Mouse (Mus musculus): ENCODE measurements around the gene Tcn2. TPM values are rescaled to one million over a fixed set of nuclear protein-coding genes. Genes with fewer than 3 reads are reported as not detected.

Tcn2 gene
- polyA plus RNA-seq, 1 experiment from 2014 or later, result 28.6 TPM

DNA sequence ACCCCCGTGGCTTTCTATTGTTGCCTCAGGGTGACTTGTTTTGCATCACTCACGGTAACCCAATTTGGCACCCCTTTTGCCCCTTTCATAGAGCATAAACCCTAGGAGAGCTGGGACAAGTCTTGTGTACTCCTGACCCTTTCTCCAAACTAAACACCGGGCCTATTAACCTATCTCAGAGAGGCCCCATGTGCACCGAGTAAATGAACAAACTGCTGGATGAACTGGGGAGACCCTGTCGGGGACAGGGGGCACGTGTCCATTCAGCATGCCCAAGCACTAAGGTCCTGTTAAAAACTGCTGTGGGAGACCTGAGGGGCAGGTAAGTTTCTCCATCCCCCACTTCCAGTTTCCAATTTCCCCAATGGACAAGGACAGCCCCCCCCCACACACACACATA, 1.0 kb downstream of the Tcn2 start:
- ATAC-seq (ENCODE audit: insufficient read depth), result no peak
- Histone ChIP-seq H3K9ac (no peak overlapping the region; the same call in 1 of the 2 replicates), H3K4me1 (replicated peaks) (peaks cover 21% of the 10 kb centered on the region; the same call in 1 of the 2 replicates), H3K9me3 (replicated peaks) (no peaks in the 10 kb centered on the region), H3K4me3 (replicated peaks) (peak overlapping the region; percentile 57), H3K36me3 (replicated peaks) (no peaks in the 10 kb centered on the region), H3K27me3 (no peaks in the 10 kb centered on the region), H3K27ac (replicated peaks) (no peak overlapping the region), H3K4me2 (peak overlapping the region; percentile 69)
- 39% methylated on average over 6 of the region's 6 CpGs for WGBS (ENCODE audit: insufficient replicate concordance)

DNA sequence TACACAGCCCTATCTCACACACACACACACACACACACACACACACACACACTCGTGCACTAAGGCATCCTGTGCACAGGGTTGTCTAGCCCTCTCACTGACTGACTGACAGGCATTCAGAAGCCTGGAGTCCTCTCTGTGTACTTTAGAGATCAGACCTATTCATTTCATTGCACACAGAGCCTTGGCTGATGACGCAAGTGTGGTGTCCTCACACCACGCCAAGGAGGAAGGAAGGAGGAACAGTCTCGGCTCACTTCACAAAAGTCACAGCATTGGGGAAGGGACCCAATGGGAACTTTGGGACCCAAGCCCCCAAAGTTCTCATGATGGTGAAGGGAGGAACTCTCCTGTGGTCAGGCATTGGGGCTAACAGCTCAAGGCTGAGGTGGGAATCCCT, 1.9 kb downstream of the Tcn2 start:
- no peak overlapping the region for H3K9ac ChIP-seq
- no peak overlapping the region; the same call in 1 of the 2 replicates for H3K27ac ChIP-seq (replicated peaks)
- peaks cover 21% of the 10 kb centered on the region; the same call in 1 of the 2 replicates for H3K4me1 ChIP-seq (replicated peaks)
- no peak overlapping the region for H3K4me3 ChIP-seq (replicated peaks)
- H3K4me2 ChIP-seq, result 0 out of 2 replicates have a peak overlapping the region, but pooled peaks have one; percentile 69
- H3K36me3 ChIP-seq (replicated peaks), result no peaks in the 10 kb centered on the region
- no peak for ATAC-seq (ENCODE audit: insufficient read depth)
- 23% methylated on average over 4 of the region's 4 CpGs for WGBS (ENCODE audit: insufficient replicate concordance)
- no peaks in the 10 kb centered on the region for H3K9me3 ChIP-seq (replicated peaks)
- H3K27me3 ChIP-seq, result no peaks in the 10 kb centered on the region

DNA sequence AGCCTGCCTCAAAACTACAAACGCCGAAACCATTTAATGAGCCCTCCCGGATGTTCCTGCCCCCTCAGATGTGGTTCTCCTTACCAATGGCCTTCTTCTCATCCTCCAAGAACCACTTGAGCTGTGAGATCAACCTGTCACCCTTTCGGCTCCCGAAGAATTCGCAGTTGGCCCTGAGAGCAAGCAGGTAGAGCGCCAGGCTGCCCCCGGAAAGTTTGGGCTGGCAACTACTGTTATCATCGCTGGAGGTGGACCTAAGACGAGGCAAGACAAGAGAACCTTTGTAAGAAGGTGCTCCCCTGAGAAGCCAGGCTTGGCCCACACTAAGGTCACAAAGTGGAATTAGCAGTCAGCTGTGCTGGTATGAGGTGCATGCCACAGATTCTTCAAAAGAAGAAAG, 6.0 kb downstream of the Tcn2 start:
- Histone ChIP-seq H3K9me3 (replicated peaks) (no peaks in the 10 kb centered on the region), H3K4me1 (replicated peaks) (peaks cover 6% of the 10 kb centered on the region; the same call in 1 of the 2 replicates), H3K27me3 (no peaks in the 10 kb centered on the region), H3K36me3 (replicated peaks) (peaks cover 4% of the 10 kb centered on the region; the same call in 1 of the 2 replicates), H3K27ac (replicated peaks) (no peak overlapping the region), H3K4me2 (no peak overlapping the region), H3K4me3 (replicated peaks) (no peak overlapping the region), H3K9ac (no peak overlapping the region)
- ATAC-seq (ENCODE audit: insufficient read depth), result no peak
- WGBS (ENCODE audit: insufficient replicate concordance), result 71% methylated on average over 10 of the region's 10 CpGs

DNA sequence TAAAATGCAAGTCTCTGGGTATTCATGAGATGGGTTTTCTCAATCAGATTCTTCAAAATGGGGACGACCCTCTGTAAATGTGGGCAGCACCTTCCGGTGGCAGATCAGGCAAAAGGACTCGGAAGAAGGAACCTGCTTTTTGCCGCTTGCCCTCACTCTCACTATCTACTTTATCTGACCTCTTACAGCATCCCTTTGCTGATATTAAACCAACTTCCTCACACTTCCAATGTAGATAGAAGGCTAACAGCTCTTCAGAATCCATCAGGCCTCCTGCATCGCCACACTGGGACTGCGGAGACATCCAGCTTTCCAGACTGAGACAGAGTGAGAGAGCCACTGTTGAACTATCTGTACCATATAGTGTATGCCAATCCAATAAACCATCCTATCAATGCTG, 9.2 kb downstream of the Tcn2 start:
- H3K27ac ChIP-seq (replicated peaks), result no peak overlapping the region
- H3K27me3 ChIP-seq, result no peaks in the 10 kb centered on the region
- no peaks in the 10 kb centered on the region for H3K4me1 ChIP-seq (replicated peaks)
- ATAC-seq (ENCODE audit: insufficient read depth), result no peak
- peaks cover 4% of the 10 kb centered on the region; the same call in 1 of the 2 replicates for H3K36me3 ChIP-seq (replicated peaks)
- H3K9ac ChIP-seq, result no peak overlapping the region
- 73% methylated on average over 6 of the region's 6 CpGs for WGBS (ENCODE audit: insufficient replicate concordance)
- H3K4me3 ChIP-seq (replicated peaks), result no peak overlapping the region
- no peaks in the 10 kb centered on the region for H3K9me3 ChIP-seq (replicated peaks)
- H3K4me2 ChIP-seq, result no peak overlapping the region

DNA sequence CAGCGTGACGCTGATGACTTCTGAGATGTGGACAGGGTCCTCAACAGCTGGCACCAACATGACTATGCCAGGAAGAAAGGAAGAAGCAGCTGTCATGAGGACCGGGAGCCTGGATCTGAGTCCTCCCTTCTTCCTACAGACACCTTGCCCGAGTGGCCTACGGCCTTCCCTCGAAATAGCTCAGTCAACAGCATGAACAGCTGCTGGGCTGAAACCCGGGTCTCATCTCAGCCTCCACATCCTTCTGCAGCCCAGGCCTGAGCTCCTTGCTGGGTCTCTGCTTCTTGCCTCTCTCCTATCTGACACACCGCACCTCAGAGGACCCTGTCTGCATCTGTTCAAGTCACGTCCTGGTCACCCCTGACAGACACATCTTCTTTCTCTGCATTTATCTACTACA, 9.8 kb downstream of the Tcn2 start:
- Histone ChIP-seq H3K9me3 (replicated peaks) (no peaks in the 10 kb centered on the region), H3K27ac (replicated peaks) (no peak overlapping the region), H3K4me1 (replicated peaks) (no peaks in the 10 kb centered on the region), H3K27me3 (no peaks in the 10 kb centered on the region), H3K9ac (no peak overlapping the region), H3K4me3 (replicated peaks) (no peak overlapping the region), H3K4me2 (no peak overlapping the region), H3K36me3 (replicated peaks) (peaks cover 4% of the 10 kb centered on the region; the same call in 1 of the 2 replicates)
- WGBS (ENCODE audit: insufficient replicate concordance), result 76% methylated on average over 9 of the region's 9 CpGs
- ATAC-seq (ENCODE audit: insufficient read depth), result no peak

DNA sequence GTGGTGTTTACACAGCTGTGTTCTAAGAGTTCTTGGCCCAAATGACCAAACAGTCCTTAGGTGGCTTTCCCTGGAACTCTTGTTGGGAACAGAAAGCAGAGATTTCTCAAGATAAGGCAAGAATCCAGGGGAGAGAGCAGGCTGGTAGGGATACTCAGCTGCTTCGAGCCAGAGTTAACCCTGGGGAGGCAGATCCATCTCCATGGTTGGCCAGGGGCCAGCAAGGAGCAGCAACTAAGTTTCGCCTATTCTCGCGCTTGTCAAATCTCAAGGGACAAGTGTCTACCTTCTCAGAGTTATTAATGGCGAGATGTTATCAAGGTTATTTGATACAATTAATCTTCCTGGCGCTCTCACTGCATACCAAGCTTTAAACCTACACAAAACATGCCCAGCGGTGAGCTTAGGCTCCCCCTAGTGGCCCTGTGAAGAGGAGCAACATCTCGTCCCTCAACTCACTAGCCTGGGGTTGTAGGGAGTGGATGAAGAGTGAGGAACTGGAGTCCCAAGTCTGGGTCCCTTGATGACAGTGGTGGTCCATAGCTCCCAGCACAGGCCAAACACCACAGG, 10.6 kb downstream of the Tcn2 start:
- Histone ChIP-seq H3K4me2 (no peak overlapping the region), H3K36me3 (replicated peaks) (peaks cover 4% of the 10 kb centered on the region; the same call in 1 of the 2 replicates), H3K9ac (no peak overlapping the region), H3K4me3 (replicated peaks) (no peak overlapping the region), H3K27ac (replicated peaks) (no peak overlapping the region), H3K9me3 (replicated peaks) (no peaks in the 10 kb centered on the region), H3K27me3 (no peaks in the 10 kb centered on the region), H3K4me1 (replicated peaks) (no peaks in the 10 kb centered on the region)
- WGBS (ENCODE audit: insufficient replicate concordance), result 38% methylated on average over 8 of the region's 8 CpGs
- ATAC-seq (ENCODE audit: insufficient read depth), result no peak

DNA sequence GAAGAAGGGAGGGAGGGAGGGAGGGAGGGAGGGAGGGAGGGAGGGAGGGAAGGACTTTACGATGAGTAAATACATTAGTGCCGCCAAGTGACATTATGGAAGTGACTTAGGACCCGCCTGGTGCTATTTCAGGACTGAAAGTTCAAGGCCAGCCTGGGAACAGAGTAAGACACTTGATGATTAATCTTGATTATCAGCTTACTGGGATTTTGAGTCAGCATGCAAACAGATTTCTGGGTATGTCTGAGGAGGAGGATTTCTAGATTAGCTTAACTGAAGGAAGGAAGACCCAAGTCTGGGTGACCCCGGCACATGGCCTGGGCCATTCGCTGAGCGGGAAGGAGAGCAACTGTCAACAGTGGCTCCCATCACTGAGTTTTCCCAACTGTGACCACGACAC, 11.5 kb downstream of the Tcn2 start:
- H3K36me3 ChIP-seq (replicated peaks), result peaks cover 4% of the 10 kb centered on the region; the same call in 1 of the 2 replicates
- peaks cover 8% of the 10 kb centered on the region; the same call in 1 of the 2 replicates for H3K27me3 ChIP-seq
- H3K9ac ChIP-seq, result no peak overlapping the region
- whole genome bisulfite sequencing (ENCODE audit: insufficient replicate concordance), result 76% methylated on average over 7 of the region's 7 CpGs
- H3K4me2 ChIP-seq, result no peak overlapping the region
- H3K27ac ChIP-seq (replicated peaks), result no peak overlapping the region
- no peaks in the 10 kb centered on the region for H3K9me3 ChIP-seq (replicated peaks)
- no peak for ATAC-seq (ENCODE audit: insufficient read depth)
- H3K4me1 ChIP-seq (replicated peaks), result no peaks in the 10 kb centered on the region
- no peak overlapping the region for H3K4me3 ChIP-seq (replicated peaks)

DNA sequence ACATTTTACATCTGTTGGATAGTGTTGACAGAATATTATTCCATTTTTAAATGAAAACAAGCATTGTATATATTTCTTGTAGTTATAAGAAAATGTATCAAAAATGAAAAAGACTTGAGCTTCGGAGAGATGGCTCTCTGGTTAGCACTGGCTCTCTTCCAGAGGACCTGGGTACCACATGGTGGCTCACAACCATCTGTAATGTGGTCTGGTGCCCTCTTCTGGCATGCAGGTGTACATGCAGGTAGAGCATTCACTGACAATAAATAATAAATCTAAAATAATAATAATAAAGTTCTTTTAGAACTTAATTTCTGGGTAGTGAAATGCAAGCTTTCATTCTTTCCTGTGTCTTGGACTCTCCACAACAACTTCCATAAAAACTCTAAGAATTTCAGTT, 13.2 kb downstream of the Tcn2 start:
- H3K27me3 ChIP-seq, result peaks cover 25% of the 10 kb centered on the region
- H3K4me1 ChIP-seq (replicated peaks), result peaks cover 7% of the 10 kb centered on the region
- ATAC-seq (ENCODE audit: insufficient read depth), result no peak
- H3K36me3 ChIP-seq (replicated peaks), result peaks cover 4% of the 10 kb centered on the region; the same call in 1 of the 2 replicates
- H3K9me3 ChIP-seq (replicated peaks), result no peaks in the 10 kb centered on the region
- no peak overlapping the region for H3K9ac ChIP-seq
- H3K4me2 ChIP-seq, result no peak overlapping the region
- H3K27ac ChIP-seq (replicated peaks), result no peak overlapping the region
- H3K4me3 ChIP-seq (replicated peaks), result no peak overlapping the region
- WGBS (ENCODE audit: insufficient replicate concordance), result 26% methylated on average over 1 of the region's 1 CpGs

DNA sequence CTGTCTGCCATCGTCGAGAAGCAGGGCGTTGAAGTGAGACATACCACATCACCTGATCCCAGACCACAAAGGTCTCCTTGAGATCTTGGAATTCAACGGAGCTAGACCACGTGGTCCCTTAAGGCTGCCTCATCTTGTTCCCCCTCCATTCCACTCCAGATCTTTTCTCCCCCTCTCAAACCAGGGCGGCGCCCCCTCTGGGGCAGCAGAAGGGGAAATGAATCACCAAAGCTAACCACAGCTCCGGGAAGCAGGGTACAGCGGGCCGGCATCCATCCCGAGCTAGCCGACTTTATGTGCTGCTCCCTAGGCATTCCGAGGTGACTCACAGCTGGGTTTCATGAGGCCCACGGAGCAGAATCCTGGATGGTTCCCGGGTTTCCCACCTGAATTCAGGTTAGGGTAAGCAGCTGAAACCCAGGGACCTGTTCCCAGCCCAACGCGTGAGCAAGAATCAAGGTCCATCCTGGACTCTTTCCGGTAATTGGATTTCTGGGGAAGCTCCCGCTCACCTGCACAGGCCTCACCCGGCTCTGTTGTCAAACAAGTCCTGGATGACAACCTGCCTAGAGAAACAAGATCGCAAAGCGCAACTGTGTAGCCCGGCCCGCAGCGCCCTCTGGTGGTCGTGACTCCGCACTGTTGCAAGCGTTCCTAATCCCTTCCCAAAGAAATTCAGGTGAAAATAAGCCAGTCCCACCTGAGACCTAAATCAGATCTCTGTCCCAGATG, 17.7 kb downstream of the Tcn2 start, which contains the start of gene Slc35e4:
TSS of gene Slc35e4 (minus strand) at position 556 of the 732 bp plus-strand sequence.
- Histone ChIP-seq H3K9me3 (replicated peaks) (no peaks in the 10 kb centered on the region), H3K4me1 (replicated peaks) (peaks cover 19% of the 10 kb centered on the region), H3K4me2 (peak within 1 kb of the TSS; percentile 77), H3K4me3 (replicated peaks) (peak within 1 kb of the TSS; percentile 55), H3K36me3 (replicated peaks) (no peaks in the 10 kb centered on the region), H3K27ac (replicated peaks) (no peak within 1 kb of the TSS; the same call in 1 of the 2 replicates), H3K27me3 (peaks cover 61% of the 10 kb centered on the region), H3K9ac (peak within 1 kb of the TSS; percentile 8; the same call in 1 of the 2 replicates)
- WGBS (ENCODE audit: insufficient replicate concordance), result under 1% methylated on average over 28 of the region's 28 CpGs
- ATAC-seq (ENCODE audit: insufficient read depth), result peak; percentile 41

DNA sequence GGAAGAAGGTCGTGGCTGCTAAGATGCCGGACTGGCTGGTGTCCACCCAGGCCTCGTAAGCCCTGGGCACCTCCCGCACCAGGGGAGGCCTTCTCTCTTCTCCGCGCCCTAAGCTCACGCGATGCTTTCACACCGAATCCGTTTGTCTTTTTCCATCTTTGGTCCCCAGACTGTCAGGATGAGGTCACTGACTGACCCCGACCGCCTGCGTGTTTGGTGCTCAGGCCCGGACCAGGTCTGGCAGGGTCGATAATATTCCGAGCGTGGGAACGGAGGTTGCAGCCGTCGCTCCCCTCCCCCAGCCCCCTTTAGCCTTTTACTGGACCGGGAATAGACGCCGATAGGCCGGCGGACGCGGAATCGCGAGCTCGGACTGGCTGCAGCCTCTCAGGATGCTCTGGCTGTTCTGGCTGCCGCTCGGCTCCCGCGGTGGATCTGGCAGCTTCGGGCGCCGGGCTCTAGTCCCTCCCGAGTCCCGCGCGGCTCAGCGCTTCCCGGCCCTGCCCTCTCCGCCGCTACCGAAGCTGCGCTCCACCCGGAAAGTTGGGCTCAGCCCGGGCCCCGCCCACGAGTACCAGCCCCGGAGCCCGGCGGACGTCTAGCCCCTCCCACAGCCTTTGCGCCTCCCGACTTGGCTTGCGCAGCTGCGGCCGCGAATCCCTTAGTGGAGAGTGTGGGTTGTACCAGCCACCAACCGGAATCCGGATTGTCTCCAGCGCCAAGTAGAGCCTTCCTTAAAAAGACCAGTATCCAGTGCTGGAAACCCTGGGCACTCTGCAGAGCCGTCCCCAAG, 18.4 kb downstream of the Tcn2 start:
- peak; percentile 71 for ATAC-seq (ENCODE audit: insufficient read depth)
- peak overlapping the region; percentile 77 for H3K4me2 ChIP-seq
- peak overlapping the region; percentile 55 for H3K4me3 ChIP-seq (replicated peaks)
- H3K36me3 ChIP-seq (replicated peaks), result no peaks in the 10 kb centered on the region
- peaks cover 19% of the 10 kb centered on the region for H3K4me1 ChIP-seq (replicated peaks)
- WGBS (ENCODE audit: insufficient replicate concordance), result under 1% methylated on average over 65 of the region's 65 CpGs
- peak overlapping the region; percentile 8; the same call in 1 of the 2 replicates for H3K9ac ChIP-seq
- no peak overlapping the region; the same call in 1 of the 2 replicates for H3K27ac ChIP-seq (replicated peaks)
- no peaks in the 10 kb centered on the region for H3K9me3 ChIP-seq (replicated peaks)
- H3K27me3 ChIP-seq, result peaks cover 61% of the 10 kb centered on the region

DNA sequence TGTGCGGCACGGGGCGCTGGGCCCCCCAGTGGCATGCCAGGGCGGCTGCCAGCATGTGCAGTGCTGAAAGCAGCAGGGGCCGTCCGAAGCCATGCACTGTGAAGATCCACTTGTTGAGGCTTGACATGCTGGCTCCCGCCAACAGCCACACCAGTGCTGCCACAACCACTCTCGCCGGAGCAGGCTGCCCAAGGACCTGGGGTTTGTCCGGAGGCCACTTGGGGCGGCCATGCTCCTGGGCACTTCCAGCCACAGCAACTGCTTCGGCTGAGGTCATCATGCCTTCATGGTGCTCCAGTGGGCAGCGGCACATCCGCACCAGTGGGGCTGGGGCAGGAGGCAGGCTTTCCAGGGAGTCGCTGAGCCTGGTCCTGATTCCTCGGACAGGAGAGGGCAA, 19.1 kb downstream of the Tcn2 start:
- H3K27me3 ChIP-seq, result peaks cover 61% of the 10 kb centered on the region
- no peak for ATAC-seq (ENCODE audit: insufficient read depth)
- H3K9ac ChIP-seq, result no peak overlapping the region

More for the DNA sequence above, 19.1 kb downstream of the Tcn2 start:
- H3K4me1 ChIP-seq (replicated peaks), result peaks cover 19% of the 10 kb centered on the region
- peak overlapping the region; percentile 77 for H3K4me2 ChIP-seq
- H3K27ac ChIP-seq (replicated peaks), result no peak overlapping the region
- no peaks in the 10 kb centered on the region for H3K36me3 ChIP-seq (replicated peaks)
- WGBS (ENCODE audit: insufficient replicate concordance), result 9% methylated on average over 16 of the region's 16 CpGs
- peak overlapping the region; percentile 55 for H3K4me3 ChIP-seq (replicated peaks)
- H3K9me3 ChIP-seq (replicated peaks), result no peaks in the 10 kb centered on the region
